Mouse (Mus musculus) hindbrain, embryonic 14.5 days (tissue): ENCODE measurements around the gene Rimbp2. TPM values are rescaled to one million over a fixed set of nuclear protein-coding genes. Genes with fewer than 3 reads are reported as not detected.

Experiments used
- polyA plus RNA-seq: library from polyadenylated mRNA; unstranded; fragments of >200 nt; fragmentation: Nextera tagmentation; extraction: Ambion mirVana; gene quantifications from 2 replicates; pipeline ENCODE4 v1.2.1, GENCODE M21; 2014

Gene Rimbp2
- polyA plus RNA-seq, 1 experiment from 2014 or later, result 8.9 TPM

Other genes starting within 250 kb of the Rimbp2 start
- 15.0 and 15.2 TPM in 2 replicates for gene Stx2, start 55.1 kb upstream of the Rimbp2 start, polyA plus RNA-seq
- gene Ran, start 66.6 kb upstream of the Rimbp2 start, polyA plus RNA-seq, result 343 and 359 TPM in 2 replicates
- 0.12 and 0.18 TPM in 2 replicates for gene Adgrd1, start 143.3 kb upstream of the Rimbp2 start, polyA plus RNA-seq